Mouse (Mus musculus) lung, adult 2 months (tissue): ENCODE data around the gene Pou5f1.

Experiments
- CTCF ChIP-seq: fragments of 200-500 bp; IDR thresholded peaks from 2 replicates; pipeline ENCODE4 v1.5.1; 2011; ENCODE audit warnings: mild to moderate bottlenecking, low read length, control low read depth; ENCODE audit not compliant: insufficient read depth
- POLR2A ChIP-seq: fragments of 200-500 bp; IDR thresholded peaks from 2 replicates; pipeline ENCODE4 v1.6.1; 2011; ENCODE audit warnings: low read depth, mild to moderate bottlenecking, control low read depth, low read length, borderline replicate concordance; ENCODE audit errors: extremely low read depth

GRCm38 (mm10) chr17:35469842-35470751, 35.7 kb upstream of the Pou5f1 start, which contains the start of gene H2-Q10:
- no peak for TF ChIP-seq POLR2A
- no peak for TF ChIP-seq CTCF
